Mouse (Mus musculus) thymus, postnatal 10 days (tissue): ENCODE results near the gene Uvrag.

Source experiments
- DNase-seq, 2 experiments: peaks; one replicate each; pipeline ENCODE4 v3.0.0; 2021; ENCODE audit warnings: low spot score in 2 of 2

Gene Uvrag

GRCm38 (mm10) chr7:99059934-99060333, 81.0 kb downstream of the Uvrag start:
- DNase-seq, result no peak

- no peak for DNase-seq
Observed at GRCm38 (mm10) chr7:99057053-99057630, 83.8 kb downstream of the Uvrag start.

GRCm38 (mm10) chr7:99053626-99054025, 87.3 kb downstream of the Uvrag start:
- no peak for DNase-seq

- no peak for DNase-seq
Observed at GRCm38 (mm10) chr7:99052471-99053241, 88.3 kb downstream of the Uvrag start.

- no peak for DNase-seq
Observed at GRCm38 (mm10) chr7:99050882-99051281, 90.1 kb downstream of the Uvrag start.

- DNase-seq, result no peak
Observed at GRCm38 (mm10) chr7:99049897-99050296, 91.0 kb downstream of the Uvrag start.

- no peak for DNase-seq
Observed at GRCm38 (mm10) chr7:99046545-99047206, 94.3 kb downstream of the Uvrag start.

GRCm38 (mm10) chr7:99045525-99045924, 95.4 kb downstream of the Uvrag start:
- no peak for DNase-seq

- no peak for DNase-seq
Observed at GRCm38 (mm10) chr7:99043923-99044322, 97.0 kb downstream of the Uvrag start.

- no peak for DNase-seq
Observed at GRCm38 (mm10) chr7:99043322-99043721, 97.6 kb downstream of the Uvrag start.

GRCm38 (mm10) chr7:99041818-99042217, 99.1 kb downstream of the Uvrag start:
- DNase-seq, result no peak

- no peak for DNase-seq
Observed at GRCm38 (mm10) chr7:99039912-99040311, 101.0 kb downstream of the Uvrag start.

- no peak for DNase-seq
Observed at GRCm38 (mm10) chr7:99036284-99036683, 104.7 kb downstream of the Uvrag start.

- no peak for DNase-seq
Observed at GRCm38 (mm10) chr7:99034909-99035308, 106.0 kb downstream of the Uvrag start.

- no peak for DNase-seq
Observed at GRCm38 (mm10) chr7:99033838-99034237, 107.1 kb downstream of the Uvrag start.

- DNase-seq, result no peak
Observed at GRCm38 (mm10) chr7:99033314-99033713, 107.6 kb downstream of the Uvrag start.

GRCm38 (mm10) chr7:99032051-99032450, 108.9 kb downstream of the Uvrag start:
- DNase-seq, result no peak

GRCm38 (mm10) chr7:99028108-99028507, 112.8 kb downstream of the Uvrag start:
- DNase-seq, result peak in 1 of 2 experiments; percentile 11

GRCm38 (mm10) chr7:99027185-99027584, 113.8 kb downstream of the Uvrag start:
- no peak for DNase-seq

- DNase-seq, result no peak
Observed at GRCm38 (mm10) chr7:99025989-99026388, 115.0 kb downstream of the Uvrag start.

GRCm38 (mm10) chr7:99025265-99025664, 115.7 kb downstream of the Uvrag start:
- no peak for DNase-seq

GRCm38 (mm10) chr7:99024791-99025190, 116.2 kb downstream of the Uvrag start:
- DNase-seq, result no peak

GRCm38 (mm10) chr7:99023931-99024330, 117.0 kb downstream of the Uvrag start:
- DNase-seq, result no peak
